Mouse (Mus musculus) heart, embryonic 11.5 days (tissue): ENCODE data around the gene Dusp12. TPM values are rescaled to one million over a fixed set of nuclear protein-coding genes. Genes with fewer than 3 reads are reported as not detected.
A peak's percentile ranks its signal among the peaks of the same experiment; 100 is the strongest.

Source experiments
- ATAC-seq: fragments of 200-750 bp; cut with Nextera tagmentation; replicated peaks from 2 replicates; pipeline ENCODE4 v1.8.0; 2017; ENCODE audit warnings: moderate library complexity; ENCODE audit not compliant: insufficient number of reproducible peaks, low FRiP score, low TSS enrichment
- H3K27ac ChIP-seq: fragments of 300-500 bp; sonication (generic); 2 replicates; pipeline ENCODE4 v1.5.1; 2014; ENCODE audit warnings: mild to moderate bottlenecking, low read depth, low read length
- H3K27me3 ChIP-seq: fragments of 300-500 bp; sonication (generic); 2 replicates; pipeline ENCODE4 v1.6.1; 2014; ENCODE audit warnings: mild to moderate bottlenecking, low read length, mixed read lengths; ENCODE audit not compliant: control insufficient read depth, insufficient read depth
- H3K36me3 ChIP-seq: fragments of 300-500 bp; sonication (generic); 2 replicates; pipeline ENCODE4 v1.6.1; 2014; ENCODE audit warnings: mild to moderate bottlenecking, low read length, moderate library complexity, mixed read lengths; ENCODE audit not compliant: control insufficient read depth, insufficient read depth
- H3K4me1 ChIP-seq: fragments of 300-500 bp; sonication (generic); 2 replicates; pipeline ENCODE4 v1.6.1; 2014; ENCODE audit warnings: low read length; ENCODE audit not compliant: control insufficient read depth, insufficient read depth
- H3K4me2 ChIP-seq: fragments of 300-500 bp; sonication (generic); 2 replicates; pipeline ENCODE4 v1.6.1; 2014; ENCODE audit warnings: mild to moderate bottlenecking, moderate library complexity
- H3K4me3 ChIP-seq: fragments of 300-500 bp; sonication (generic); 2 replicates; pipeline ENCODE4 v1.5.1; 2014; ENCODE audit warnings: low read depth, low read length
- H3K9ac ChIP-seq: fragments of 300-500 bp; sonication (generic); 2 replicates; pipeline ENCODE4 v1.6.1; 2014; ENCODE audit warnings: mild to moderate bottlenecking, low read depth, low read length, moderate library complexity
- H3K9me3 ChIP-seq: fragments of 300-500 bp; sonication (generic); replicated peaks from 2 replicates; pipeline ENCODE4 v1.6.1; 2016; ENCODE audit warnings: low read length; ENCODE audit not compliant: control insufficient read depth
- WGBS: fragments of 180-500 bp; shearing (Covaris S2); extraction: QIAGEN DNeasy Blood & Tissue Kit; methylation state at CpG from one replicate; pipeline ENCODE4 v1.1.7; 2014; ENCODE audit not compliant: insufficient replicate concordance; 5-methylcytosine and 5-hydroxymethylcytosine counted together
- polyA plus RNA-seq: library from polyadenylated mRNA; unstranded; fragments of >200 nt; fragmentation: Nextera tagmentation; extraction: Ambion mirVana; gene quantifications from 2 replicates; pipeline ENCODE4 v1.2.1, GENCODE M21; 2014

Gene Dusp12
- polyA plus RNA-seq, 1 experiment from 2014 or later, result 25.6 TPM

GRCm38 (mm10) chr1:170924485-170924884 is 39.1 kb upstream of the Dusp12 start:
- WGBS, result 54% methylated on average over 6 of the region's 6 CpGs
- no peaks in the 10 kb centered on the region for H3K4me1 ChIP-seq
- no peak overlapping the region for H3K4me3 ChIP-seq
- H3K27ac ChIP-seq, result no peak overlapping the region
- no peaks in the 10 kb centered on the region for H3K36me3 ChIP-seq
- no peak for ATAC-seq
- no peak overlapping the region for H3K9ac ChIP-seq
- H3K4me2 ChIP-seq, result no peak overlapping the region; the same call in 1 of the 2 replicates
- no peaks in the 10 kb centered on the region for H3K9me3 ChIP-seq
- H3K27me3 ChIP-seq, result 0 out of 2 replicates have a peak, but pooled peaks cover 4% of the 10 kb centered on the region

GRCm38 (mm10) chr1:170919308-170919707 is 34.0 kb upstream of the Dusp12 start:
- 91% methylated on average over 8 of the region's 8 CpGs for WGBS
- Histone ChIP-seq H3K9ac (no peak overlapping the region), H3K27me3 (peaks cover 4% of the 10 kb centered on the region; the same call in 1 of the 2 replicates), H3K4me3 (no peak overlapping the region), H3K4me1 (no peaks in the 10 kb centered on the region), H3K27ac (no peak overlapping the region), H3K36me3 (no peaks in the 10 kb centered on the region), H3K9me3 (no peaks in the 10 kb centered on the region), H3K4me2 (no peak overlapping the region)
- no peak for ATAC-seq

- Histone ChIP-seq H3K9me3 (no peaks in the 10 kb centered on the region), H3K27me3 (peaks cover 12% of the 10 kb centered on the region), H3K9ac (no peak overlapping the region), H3K4me3 (no peak overlapping the region), H3K4me1 (no peaks in the 10 kb centered on the region), H3K27ac (0 out of 2 replicates have a peak overlapping the region, but pooled peaks have one; percentile 35), H3K36me3 (no peaks in the 10 kb centered on the region), H3K4me2 (no peak overlapping the region)
- WGBS, result 23% methylated on average over 5 of the region's 5 CpGs
- peak; percentile 75; the same call in 1 of the 2 replicates for ATAC-seq
Observed at GRCm38 (mm10) chr1:170915657-170916056, 30.3 kb upstream of the Dusp12 start.

GRCm38 (mm10) chr1:170912891-170913615 is 27.7 kb upstream of the Dusp12 start, which contains the start of gene Fcrlb:
Gene Fcrlb (minus strand): TSS chr1:170912941.
- 62% methylated on average over 5 of the region's 5 CpGs for WGBS
- H3K9ac ChIP-seq, result no peak within 1 kb of the TSS
- no peak for ATAC-seq

GRCm38 (mm10) chr1:170911907-170912660 is 26.7 kb upstream of the Dusp12 start:
- Histone ChIP-seq H3K27me3 (peaks cover 42% of the 10 kb centered on the region), H3K4me3 (no peak overlapping the region), H3K4me2 (no peak overlapping the region), H3K9ac (no peak overlapping the region), H3K36me3 (no peaks in the 10 kb centered on the region), H3K4me1 (peaks cover 5% of the 10 kb centered on the region), H3K9me3 (no peaks in the 10 kb centered on the region), H3K27ac (no peak overlapping the region)
- WGBS, result 73% methylated on average over 11 of the region's 11 CpGs
- no peak for ATAC-seq

More at GRCm38 (mm10) chr1:170912891-170913615, 27.7 kb upstream of the Dusp12 start, which contains the start of gene Fcrlb:
- Histone ChIP-seq H3K36me3 (no peaks in the 10 kb centered on the region), H3K4me3 (no peak within 1 kb of the TSS), H3K4me1 (peaks cover 2% of the 10 kb centered on the region), H3K9me3 (no peaks in the 10 kb centered on the region), H3K4me2 (no peak within 1 kb of the TSS), H3K27me3 (peaks cover 32% of the 10 kb centered on the region), H3K27ac (no peak within 1 kb of the TSS)

GRCm38 (mm10) chr1:170908341-170908740 is 23.0 kb upstream of the Dusp12 start:
- Histone ChIP-seq H3K4me1 (peaks cover 5% of the 10 kb centered on the region), H3K9ac (no peak overlapping the region), H3K4me3 (peak overlapping the region; percentile 47), H3K4me2 (peak overlapping the region; percentile 91), H3K9me3 (no peaks in the 10 kb centered on the region), H3K36me3 (no peaks in the 10 kb centered on the region), H3K27me3 (peaks cover 62% of the 10 kb centered on the region), H3K27ac (no peak overlapping the region)
- 4% methylated on average over 21 of the region's 21 CpGs for WGBS
- ATAC-seq, result no peak

GRCm38 (mm10) chr1:170907456-170908191 is 22.3 kb upstream of the Dusp12 start:
- no peaks in the 10 kb centered on the region for H3K9me3 ChIP-seq
- peak overlapping the region; percentile 50; the same call in 1 of the 2 replicates for H3K9ac ChIP-seq
- WGBS, result 1% methylated on average over 68 of the region's 71 CpGs
- no peak overlapping the region for H3K27ac ChIP-seq
- peak overlapping the region; percentile 47 for H3K4me3 ChIP-seq
- H3K27me3 ChIP-seq, result peaks cover 58% of the 10 kb centered on the region
- H3K4me2 ChIP-seq, result peak overlapping the region; percentile 91
- H3K4me1 ChIP-seq, result peaks cover 5% of the 10 kb centered on the region
- ATAC-seq, result peak; percentile 59; the same call in 1 of the 2 replicates
- H3K36me3 ChIP-seq, result no peaks in the 10 kb centered on the region

GRCm38 (mm10) chr1:170907111-170907455 is 21.7 kb upstream of the Dusp12 start:
- ATAC-seq, result no peak
- H3K27ac ChIP-seq, result no peak overlapping the region

More at GRCm38 (mm10) chr1:170907111-170907455, 21.7 kb upstream of the Dusp12 start:
- Histone ChIP-seq H3K9me3 (no peaks in the 10 kb centered on the region), H3K36me3 (no peaks in the 10 kb centered on the region), H3K27me3 (peaks cover 57% of the 10 kb centered on the region), H3K4me1 (peaks cover 5% of the 10 kb centered on the region), H3K4me3 (peak overlapping the region; percentile 47), H3K4me2 (peak overlapping the region; percentile 91), H3K9ac (no peak overlapping the region)
- 24% methylated on average over 11 of the region's 11 CpGs for WGBS
